Comparison of ENCODE assay signal across 11 mouse cellular contexts in the genomic region with DNA sequence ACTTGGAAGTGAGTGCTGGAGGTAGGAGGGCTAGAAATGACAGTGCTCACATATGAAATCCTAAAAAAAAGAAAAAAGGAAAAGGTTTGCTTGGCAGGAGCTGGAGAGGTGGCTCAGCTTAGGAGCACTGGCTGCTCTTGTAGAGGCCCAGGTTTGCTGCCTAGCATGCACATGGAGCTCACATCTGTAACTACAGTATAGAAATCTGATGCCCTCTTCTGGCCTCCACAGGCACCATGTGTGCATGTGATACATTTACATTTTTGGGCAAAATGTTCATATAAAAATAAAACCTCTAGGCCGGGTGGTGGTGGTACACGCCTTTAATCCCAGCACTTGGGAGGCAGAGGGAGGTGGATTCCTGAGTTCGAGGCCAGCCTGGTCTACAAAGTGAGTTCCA. TPM values are rescaled to one million over a fixed set of nuclear protein-coding genes. Genes with fewer than 3 reads are reported as not detected.
DNase-seq lines count a peak whose midpoint lies in the region; ATAC-seq and TF ChIP-seq lines count a peak whose summit lies in the region.
"Had no signal": no experiment of that assay in that cellular context is flagged by ENCODE, and none has a peak within 500 bp of the region (broad histone marks: within the 10 kb centered on the region; RNA-seq: fewer than 3 reads in every experiment).

No protein-coding gene starts in this region.

- peaks cover 34% of the 10 kb centered on the region for H3K36me3 ChIP-seq in intestine, postnatal 0 days (ENCODE audit: control insufficient read depth, insufficient read depth)
- peaks cover 13% of the 10 kb centered on the region for H3K36me3 ChIP-seq in intestine, embryonic 15.5 days
- peaks cover 23% of the 10 kb centered on the region for H3K36me3 ChIP-seq in lung, postnatal 0 days (ENCODE audit: insufficient read depth, low read length)

- no peak overlapping the region for H3K9ac ChIP-seq in intestine, postnatal 0 days (ENCODE audit: low read depth, low read length)
- H3K9ac ChIP-seq in intestine, embryonic 15.5 days: no peak overlapping the region
- no peak overlapping the region for H3K9ac ChIP-seq in lung, postnatal 0 days (replicated peaks; ENCODE audit: low read depth)
- H3K9ac ChIP-seq: neural tube, embryonic 12.5 days had no signal

- no peak for TF ChIP-seq EP300 in lung, postnatal 0 days (IDR thresholded peaks at IDR 0.05)

- no peaks in the 10 kb centered on the region for H3K9me3 ChIP-seq in intestine, postnatal 0 days (ENCODE audit: control insufficient read depth)
- no peaks in the 10 kb centered on the region for H3K9me3 ChIP-seq in intestine, embryonic 15.5 days
- no peaks in the 10 kb centered on the region for H3K9me3 ChIP-seq in lung, postnatal 0 days (ENCODE audit: low read length)
- H3K9me3 ChIP-seq: neural tube, embryonic 12.5 days had no signal

- DNase-seq in 3T3-L1 (ENCODE audit: low read depth, low spot score): peak; percentile 65
- peak; percentile 37 to 44 for DNase-seq in B cell, adult 2 months
- DNase-seq in lung, postnatal 0 days (ENCODE audit: low spot score): peak; percentile 72
- DNase-seq in urinary bladder, postnatal 25 days (ENCODE audit: low spot score): no peak
- DNase-seq: cerebellum, postnatal 36 days; gastrocnemius, postnatal 25 days had no signal

- no peak overlapping the region for H3K4me3 ChIP-seq in intestine, postnatal 0 days (ENCODE audit: low read depth, low read length)
- no peak overlapping the region for H3K4me3 ChIP-seq in intestine, embryonic 15.5 days (replicated peaks)
- no peak overlapping the region for H3K4me3 ChIP-seq in lung, postnatal 0 days (ENCODE audit: low read depth, low read length)
- H3K4me3 ChIP-seq: neural tube, embryonic 12.5 days had no signal

- H3K4me2 ChIP-seq in intestine, postnatal 0 days (replicated peaks; ENCODE audit: low read depth): no peak overlapping the region
- no peak overlapping the region for H3K4me2 ChIP-seq in intestine, embryonic 15.5 days (replicated peaks)
- no peak overlapping the region for H3K4me2 ChIP-seq in lung, postnatal 0 days (replicated peaks; ENCODE audit: low read depth, low read length)
- H3K4me2 ChIP-seq: neural tube, embryonic 12.5 days had no signal

- H3K4me1 ChIP-seq in intestine, postnatal 0 days (replicated peaks; ENCODE audit: control insufficient read depth, insufficient read depth, low read length): no peaks in the 10 kb centered on the region
- H3K4me1 ChIP-seq in intestine, embryonic 15.5 days (replicated peaks): peaks cover 5% of the 10 kb centered on the region; the same call in 1 of the 2 replicates
- no peaks in the 10 kb centered on the region for H3K4me1 ChIP-seq in lung, postnatal 0 days (ENCODE audit: insufficient read depth, low read depth, low read length)
- H3K4me1 ChIP-seq: neural tube, embryonic 12.5 days had no signal

- no peaks in the 10 kb centered on the region for H3K27me3 ChIP-seq in intestine, postnatal 0 days (replicated peaks; ENCODE audit: control insufficient read depth, insufficient read depth, low read length)
- no peaks in the 10 kb centered on the region for H3K27me3 ChIP-seq in intestine, embryonic 15.5 days (replicated peaks)
- no peaks in the 10 kb centered on the region for H3K27me3 ChIP-seq in lung, postnatal 0 days (replicated peaks; ENCODE audit: insufficient read depth, low read length)
- H3K27me3 ChIP-seq: neural tube, embryonic 12.5 days had no signal

- ATAC-seq in intestine, postnatal 0 days: no peak
- ATAC-seq in intestine, embryonic 15.5 days: no peak
- peak; percentile 54 for ATAC-seq in lung, postnatal 0 days
- no peak for ATAC-seq in megakaryocyte progenitor cell, adult 5-6 weeks (replicated peaks; ENCODE audit: poor library complexity)
- ATAC-seq: intestine, embryonic 16.5 days had no signal

- no peak overlapping the region for H3K27ac ChIP-seq in intestine, postnatal 0 days (ENCODE audit: low read depth, low read length)
- no peak overlapping the region for H3K27ac ChIP-seq in intestine, embryonic 15.5 days
- no peak overlapping the region for H3K27ac ChIP-seq in lung, postnatal 0 days (ENCODE audit: low read length)
- H3K27ac ChIP-seq: neural tube, embryonic 12.5 days had no signal

- WGBS in intestine, postnatal 0 days: 80% methylated on average over 3 of the region's 3 CpGs
- WGBS in intestine, embryonic 15.5 days: 88% methylated on average over 3 of the region's 3 CpGs
- WGBS in lung, postnatal 0 days: 77% methylated on average over 3 of the region's 3 CpGs

- peak; percentile 65 for TF ChIP-seq CTCF in intestine, postnatal 0 days (IDR thresholded peaks at IDR 0.05; ENCODE audit: low read depth)
- peak; percentile 74 for TF ChIP-seq CTCF in lung, postnatal 0 days (IDR thresholded peaks at IDR 0.05)

RNA-seq across cellular contexts. Expression of gene Plekhm1, which starts 13.4 kb away (rescaled TPM):
- 4.7 and 5.2 TPM in 2 replicates for polyA plus RNA-seq in intestine, postnatal 0 days (2015; fragmentation: Nextera tagmentation; extraction: Ambion mirVana)
- 5.6 and 6.2 TPM in 2 replicates for polyA plus RNA-seq in intestine, embryonic 15.5 days (2015; fragmentation: Nextera tagmentation; extraction: Ambion mirVana)
- polyA plus RNA-seq in lung, postnatal 0 days (2015; fragmentation: Nextera tagmentation; extraction: Ambion mirVana): 8.1 and 9.4 TPM in 2 replicates
- total RNA-seq in megakaryocyte progenitor cell, adult 5-6 weeks (2015): 12.1 and 12.5 TPM in 2 replicates
- 2.9 and 3.9 TPM in 2 replicates for total RNA-seq in megakaryocyte progenitor cell, adult 5-6 weeks (2017)

RNA-seq across cellular contexts. Expression of gene Arhgap27, which starts 35.6 kb away (rescaled TPM):
- 16.9 and 18.7 TPM in 2 replicates for polyA plus RNA-seq in intestine, postnatal 0 days (2015; fragmentation: Nextera tagmentation; extraction: Ambion mirVana)
- 33.0 and 36.2 TPM in 2 replicates for polyA plus RNA-seq in intestine, embryonic 15.5 days (2015; fragmentation: Nextera tagmentation; extraction: Ambion mirVana)
- polyA plus RNA-seq in lung, postnatal 0 days (2015; fragmentation: Nextera tagmentation; extraction: Ambion mirVana): 18.5 and 20.0 TPM in 2 replicates
- total RNA-seq in megakaryocyte progenitor cell, adult 5-6 weeks (2015): 10.8 and 14.2 TPM in 2 replicates
- 11.2 and 11.5 TPM in 2 replicates for total RNA-seq in megakaryocyte progenitor cell, adult 5-6 weeks (2017)
